Mouse (Mus musculus) small intestine, adult 2 months (tissue): ENCODE measurements around the gene Cmip. TPM values are rescaled to one million over a fixed set of nuclear protein-coding genes. Genes with fewer than 3 reads are reported as not detected.

Experiments used
- H3K27ac ChIP-seq: fragments of 200-500 bp; 2 replicates; pipeline ENCODE4 v1.5.1; 2012; ENCODE audit warnings: low read depth, low read length, control low read depth, inconsistent platforms; ENCODE audit not compliant: insufficient read depth
- H3K27me3 ChIP-seq: fragments of 200-500 bp; 2 replicates; pipeline ENCODE4 v1.6.1; 2012; ENCODE audit warnings: mild to moderate bottlenecking, moderate library complexity, low read length, inconsistent platforms; ENCODE audit not compliant: control insufficient read depth, insufficient read depth
- H3K36me3 ChIP-seq: fragments of 200-500 bp; 2 replicates; pipeline ENCODE4 v1.6.1; 2012; ENCODE audit warnings: mild to moderate bottlenecking, low read length, control low read depth, inconsistent platforms; ENCODE audit not compliant: control insufficient read depth, insufficient read depth
- H3K4me1 ChIP-seq: fragments of 200-500 bp; 2 replicates; pipeline ENCODE4 v1.6.1; 2012; ENCODE audit warnings: low read length, inconsistent platforms, mixed read lengths; ENCODE audit not compliant: control insufficient read depth, insufficient read depth, insufficient read length
- H3K4me3 ChIP-seq: fragments of 200-500 bp; 2 replicates; pipeline ENCODE4 v1.5.1; 2012; ENCODE audit warnings: low read depth, mild to moderate bottlenecking, control low read depth, inconsistent platforms, low read length, moderate library complexity
- CTCF ChIP-seq: fragments of 200-500 bp; IDR thresholded peaks from 2 replicates; pipeline ENCODE4 v1.5.1; 2012; ENCODE audit warnings: low read depth, mild to moderate bottlenecking, control low read depth, inconsistent platforms, low read length, moderate library complexity, mixed read lengths; ENCODE audit not compliant: insufficient replicate concordance, insufficient read length; ENCODE audit errors: extremely low read depth
- POLR2A ChIP-seq: fragments of 200-500 bp; IDR thresholded peaks from 2 replicates; pipeline ENCODE4 v1.6.1; 2012; ENCODE audit warnings: low read depth, mild to moderate bottlenecking, control low read depth, inconsistent platforms, low read length, moderate library complexity
- WGBS: fragments of 180-500 bp; shearing (Covaris S2); methylation state at CpG from one replicate; pipeline ENCODE4 v1.1.7; 2018; 5-methylcytosine and 5-hydroxymethylcytosine counted together
- polyA plus RNA-seq: library from polyadenylated mRNA; depleted of rRNA; stranded (reverse); fragments of >200 nt; gene quantifications from 2 replicates; pipeline ENCODE4 v1.2.3, GENCODE M21; 2012; rRNA removed

Gene Cmip
- polyA plus RNA-seq = 58.7 and 129 TPM in 2 replicates

GRCm38 (mm10) chr8:117257029-117257820 is at the start of gene Cmip:
Cmip (plus strand) TSS chr8:117257064.
- H3K27me3 ChIP-seq = no peaks in the 10 kb centered on the region
- H3K4me1 ChIP-seq = peaks cover 19% of the 10 kb centered on the region
- peak within 1 kb of the TSS; percentile 99 for H3K4me3 ChIP-seq
- no peak for TF ChIP-seq CTCF
- no peaks in the 10 kb centered on the region for H3K36me3 ChIP-seq
- WGBS = under 1% methylated on average over 62 of the region's 65 CpGs
- peak within 1 kb of the TSS; percentile 86 for H3K27ac ChIP-seq

- Histone ChIP-seq H3K4me1 (no peaks in the 10 kb centered on the region), H3K27me3 (no peaks in the 10 kb centered on the region), H3K4me3 (no peak overlapping the region), H3K27ac (no peak overlapping the region), H3K36me3 (peaks cover 29% of the 10 kb centered on the region)
- no peak for TF ChIP-seq CTCF
- TF ChIP-seq POLR2A = no peak
- 83% methylated on average over 12 of the region's 12 CpGs for WGBS
These were observed 47.7 kb upstream of the Cmip start for GRCm38 (mm10) chr8:117209150-117209549.

DNA sequence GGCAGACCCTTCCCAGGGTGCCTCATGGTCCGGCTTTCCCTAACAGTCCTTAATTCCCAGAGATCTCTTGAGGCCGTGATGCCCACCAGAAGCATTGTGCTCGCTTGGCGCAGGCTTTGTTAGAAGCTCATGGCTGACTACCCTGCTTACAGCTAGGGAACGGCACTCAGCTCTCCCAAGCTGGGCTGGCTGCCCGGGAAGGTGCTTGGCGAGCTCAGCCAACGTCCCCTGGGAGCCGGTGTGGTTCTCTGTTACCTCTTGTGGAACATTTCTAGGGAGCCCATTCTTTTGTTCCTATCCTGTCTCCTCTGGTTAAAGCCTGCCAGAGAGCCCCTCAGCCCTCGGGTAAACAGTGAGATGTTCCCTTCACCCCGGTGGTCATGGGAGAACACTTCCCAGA is 44.8 kb upstream of the Cmip start:
- H3K4me1 ChIP-seq = no peaks in the 10 kb centered on the region
- no peak overlapping the region for H3K4me3 ChIP-seq
- TF ChIP-seq CTCF (no peak), POLR2A (no peak)
- peaks cover 16% of the 10 kb centered on the region for H3K36me3 ChIP-seq
- no peaks in the 10 kb centered on the region for H3K27me3 ChIP-seq
- H3K27ac ChIP-seq = no peak overlapping the region
- WGBS = 83% methylated on average over 11 of the region's 11 CpGs

- WGBS = 92% methylated on average over 2 of the region's 2 CpGs
- no peaks in the 10 kb centered on the region for H3K27me3 ChIP-seq
These were observed 39.1 kb upstream of the Cmip start for GRCm38 (mm10) chr8:117217724-117218123.

DNA sequence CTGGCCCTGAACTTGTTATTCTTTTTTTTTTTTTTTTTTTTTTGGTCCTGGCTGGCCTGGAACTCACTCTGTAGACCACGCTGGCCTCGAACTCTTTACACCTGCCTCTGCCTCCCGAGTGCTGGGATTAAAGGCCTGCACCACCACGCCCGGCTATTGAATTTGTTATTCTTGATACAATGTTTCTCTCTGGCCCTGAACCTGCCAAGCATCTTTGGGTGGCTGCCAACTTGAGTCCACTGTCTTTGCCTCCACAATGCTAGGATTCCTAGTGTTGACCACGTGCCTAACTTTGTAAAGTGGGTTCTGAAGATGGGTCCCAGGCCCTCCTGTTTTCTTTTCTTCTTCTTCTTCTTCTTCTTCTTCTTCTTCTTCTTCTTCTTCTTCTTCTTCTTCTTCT is 34.5 kb upstream of the Cmip start:
- TF ChIP-seq POLR2A = no peak
- no peak for TF ChIP-seq CTCF
- WGBS = 35% methylated on average over 6 of the region's 6 CpGs
- H3K27me3 ChIP-seq = no peaks in the 10 kb centered on the region
- peaks cover 4% of the 10 kb centered on the region; the same call in 1 of the 2 replicates for H3K4me1 ChIP-seq
- no peak overlapping the region for H3K27ac ChIP-seq
- no peak overlapping the region for H3K4me3 ChIP-seq
- no peaks in the 10 kb centered on the region for H3K36me3 ChIP-seq

More at GRCm38 (mm10) chr8:117217724-117218123, 39.1 kb upstream of the Cmip start:
- Histone ChIP-seq H3K4me3 (no peak overlapping the region), H3K36me3 (peaks cover 1% of the 10 kb centered on the region), H3K4me1 (no peaks in the 10 kb centered on the region), H3K27ac (no peak overlapping the region)
- no peak for TF ChIP-seq CTCF
- no peak for TF ChIP-seq POLR2A

DNA sequence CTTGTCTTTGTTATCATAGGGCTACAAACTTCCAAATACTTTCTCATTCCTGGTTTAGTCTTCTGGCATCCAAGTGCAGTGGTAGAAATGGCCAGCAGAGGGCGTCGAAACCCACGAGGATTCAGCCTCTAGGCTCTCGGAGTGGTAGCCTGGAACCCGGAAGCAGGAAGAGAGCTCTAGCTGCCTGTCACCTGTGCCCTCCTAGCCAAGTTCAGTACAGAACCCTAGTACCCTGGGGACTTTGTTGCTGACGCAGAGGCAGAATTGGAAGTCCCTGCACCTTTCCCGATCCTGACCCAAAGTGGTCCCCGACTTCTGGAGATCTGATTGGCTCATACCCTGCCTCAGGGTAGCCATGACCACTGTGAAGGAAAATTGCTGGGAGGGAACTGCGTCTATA is 32.2 kb upstream of the Cmip start:
- no peaks in the 10 kb centered on the region for H3K36me3 ChIP-seq
- peaks cover 4% of the 10 kb centered on the region; the same call in 1 of the 2 replicates for H3K4me1 ChIP-seq
- peak overlapping the region; percentile 50 for H3K4me3 ChIP-seq
- TF ChIP-seq CTCF = peak; percentile 97; the same call in 1 of the 2 replicates
- no peak for TF ChIP-seq POLR2A
- 4% methylated on average over 9 of the region's 9 CpGs for WGBS
- H3K27ac ChIP-seq = peak overlapping the region; percentile 28; the same call in 1 of the 2 replicates
- no peaks in the 10 kb centered on the region for H3K27me3 ChIP-seq

DNA sequence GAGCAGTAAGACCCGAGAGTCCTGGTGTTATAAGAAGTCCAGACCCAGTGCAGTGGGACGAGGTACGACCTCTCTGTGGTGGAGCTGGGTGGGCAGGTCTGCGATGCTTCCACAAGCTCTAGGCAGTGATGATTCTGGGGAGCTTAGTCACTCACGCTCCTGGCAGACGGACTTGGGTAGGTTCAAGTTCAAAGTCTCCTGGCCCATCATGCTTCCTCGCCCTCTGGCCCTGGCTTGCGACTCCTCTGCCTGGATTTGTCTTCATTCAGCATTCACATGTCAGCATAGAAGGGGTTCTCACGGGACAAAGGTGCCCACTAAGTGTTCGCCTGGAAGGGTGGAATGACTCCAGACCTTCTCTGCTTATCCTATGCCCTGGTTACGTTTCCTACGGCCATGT is 30.6 kb upstream of the Cmip start:
- no peak for TF ChIP-seq CTCF
- TF ChIP-seq POLR2A = no peak
- Histone ChIP-seq H3K27ac (no peak overlapping the region), H3K27me3 (no peaks in the 10 kb centered on the region), H3K4me3 (no peak overlapping the region), H3K36me3 (no peaks in the 10 kb centered on the region), H3K4me1 (peaks cover 4% of the 10 kb centered on the region; the same call in 1 of the 2 replicates)
- 76% methylated on average over 12 of the region's 12 CpGs for WGBS
